Mouse (Mus musculus): ENCODE measurements at regions not wholly inside any gene's neighbourhood (a gene's known extent, or its start where the extent isn't known, plus 50 kb on each side); places are given as distances from the start of the nearest gene placed in this dataset.

DNA sequence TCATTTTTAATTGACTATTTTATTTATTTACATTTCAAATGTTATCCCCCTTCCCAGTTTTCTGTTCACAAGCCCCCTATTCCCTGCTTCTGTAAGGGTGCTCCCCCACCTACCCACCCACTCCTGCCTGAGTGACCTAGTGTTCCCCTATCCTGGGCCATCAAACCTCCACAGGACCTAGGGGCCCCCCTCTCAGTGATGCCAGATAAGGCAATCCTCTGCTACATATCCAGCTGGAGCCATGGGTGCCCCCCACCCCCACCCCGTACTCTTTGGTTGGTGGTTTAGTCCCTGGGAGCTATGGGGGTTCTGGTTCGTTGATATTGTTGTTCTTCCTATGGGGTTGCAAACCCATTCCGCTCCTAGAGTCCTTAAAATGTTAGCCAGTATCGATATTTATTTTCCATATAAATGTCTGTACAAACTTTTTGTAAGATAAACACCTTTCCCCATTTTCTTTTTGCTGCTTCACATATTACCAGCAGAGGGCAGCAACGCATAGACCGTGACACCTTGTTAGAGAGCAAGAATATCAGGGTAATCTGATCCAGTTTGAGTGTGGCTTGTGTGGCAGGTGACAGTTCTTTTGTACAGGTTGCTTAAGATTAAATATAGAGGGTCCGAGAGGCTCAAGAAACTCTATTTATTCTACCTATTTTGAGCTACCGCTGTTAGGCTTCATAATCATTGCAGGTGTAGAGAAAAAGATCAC lies 177.2 kb upstream of the Scn7a start:
- TF ChIP-seq PAX5 (IDR thresholded peaks at IDR 0.05; ENCODE audit: low read length): no peak
- no peak for TF ChIP-seq TCF12 (IDR thresholded peaks at IDR 0.05; ENCODE audit: low read depth, low read length)
- peak; percentile 30 for TF ChIP-seq RAD21 (IDR thresholded peaks at IDR 0.05; ENCODE audit: low read depth, low read length)
- peak in 1 of 2 experiments; percentile 23; a peak in 1 of 4 replicates for TF ChIP-seq CTCF (conservative IDR thresholded peaks at IDR 0.05 in 1 of 2, IDR thresholded peaks at IDR 0.05 in 1 of 2; ENCODE audit: low read depth in 2 of 2, low read length in 2 of 2)
- dilution Hi-C loops (cut with MboI; ENCODE audit: extremely low pct_ligation_motif_present, extremely low pct_unique_long_range_greater_than_20kb, low sequenced_read_pairs): no loop called here
- Histone ChIP-seq H3K9me3 (replicated peaks; ENCODE audit: low read length) (peaks cover 28% of the 10 kb centered on the region), H3K79me2 (replicated peaks; ENCODE audit: control insufficient read depth, extremely low read depth, insufficient read depth, poor library complexity, severe bottlenecking) (no peaks in the 10 kb centered on the region), H3K4me3 (replicated peaks in 1 of 3; ENCODE audit: low read depth in 2 of 3, low read length in 2 of 3, poor library complexity in 1 of 3) (no peak overlapping the region), H3K27me3 (replicated peaks) (no peaks in the 10 kb centered on the region), H3K27ac (ENCODE audit: insufficient read depth, low read depth) (no peak overlapping the region), H3K4me1 (ENCODE audit: control insufficient read depth in 1 of 2, insufficient read depth in 2 of 2) (no peaks in the 10 kb centered on the region), H3K36me3 (replicated peaks in 1 of 2; ENCODE audit: control insufficient read depth in 1 of 2, insufficient read depth in 1 of 2, low read length in 1 of 2) (no peaks in the 10 kb centered on the region), H3K9ac (ENCODE audit: insufficient read depth, low read depth) (no peak overlapping the region), H3K4me2 (ENCODE audit: insufficient read depth, low read depth, poor library complexity, severe bottlenecking) (no peak overlapping the region)
- in situ Hi-C loops (cut with MboI; ENCODE audit: low pct_ligation_motif_present, low pct_unique_long_range_greater_than_20kb, low sequenced_read_pairs): no loop called here
- DNase-seq (ENCODE audit: extremely low read depth): no peak

- no peaks in the 10 kb centered on the region for H3K27me3 ChIP-seq (replicated peaks)
- no peaks in the 10 kb centered on the region for H3K36me3 ChIP-seq (replicated peaks in 1 of 2; ENCODE audit: control insufficient read depth in 1 of 2, insufficient read depth in 1 of 2, low read length in 1 of 2)
- H3K27ac ChIP-seq (ENCODE audit: insufficient read depth, low read depth): no peak overlapping the region
- H3K9ac ChIP-seq (ENCODE audit: insufficient read depth, low read depth): no peak overlapping the region
- H3K4me3 ChIP-seq (replicated peaks in 1 of 3; ENCODE audit: low read depth in 2 of 3, low read length in 2 of 3, poor library complexity in 1 of 3): no peak overlapping the region
- H3K4me2 ChIP-seq (ENCODE audit: insufficient read depth, low read depth, poor library complexity, severe bottlenecking): no peak overlapping the region
- dilution Hi-C loops (cut with MboI; ENCODE audit: extremely low pct_ligation_motif_present, extremely low pct_unique_long_range_greater_than_20kb, low sequenced_read_pairs) (no loop called here), in situ Hi-C loops (cut with MboI; ENCODE audit: low pct_ligation_motif_present, low pct_unique_long_range_greater_than_20kb, low sequenced_read_pairs) (no loop called here)
- H3K9me3 ChIP-seq (replicated peaks; ENCODE audit: low read length): peaks cover 11% of the 10 kb centered on the region
- no peaks in the 10 kb centered on the region for H3K4me1 ChIP-seq (ENCODE audit: control insufficient read depth in 1 of 2, insufficient read depth in 2 of 2)
- no peak for DNase-seq (ENCODE audit: extremely low read depth)
- H3K79me2 ChIP-seq (replicated peaks; ENCODE audit: control insufficient read depth, extremely low read depth, insufficient read depth, poor library complexity, severe bottlenecking): no peaks in the 10 kb centered on the region
- TF ChIP-seq EP300 (IDR thresholded peaks at IDR 0.05; ENCODE audit: low read length) (no peak), POLR2A (IDR thresholded peaks at IDR 0.05; ENCODE audit: low read depth, low read length) (no peak), GABPA (IDR thresholded peaks at IDR 0.05; ENCODE audit: insufficient replicate concordance, low read depth, low read length) (no peak), MAZ (IDR thresholded peaks at IDR 0.05; ENCODE audit: low read depth, low read length) (no peak), NRF1 (IDR thresholded peaks at IDR 0.05; ENCODE audit: low read depth, low read length) (no peak), CTCF (conservative IDR thresholded peaks at IDR 0.05 in 1 of 2, IDR thresholded peaks at IDR 0.05 in 1 of 2; ENCODE audit: low read depth in 2 of 2, low read length in 2 of 2) (no peak), POLR2AphosphoS2 (IDR thresholded peaks at IDR 0.05; ENCODE audit: low read depth, low read length) (no peak), RAD21 (IDR thresholded peaks at IDR 0.05; ENCODE audit: low read depth, low read length) (no peak), MAFK (IDR thresholded peaks at IDR 0.05; ENCODE audit: insufficient replicate concordance, low read length) (no peak), ZMIZ1 (IDR thresholded peaks at IDR 0.05; ENCODE audit: low read depth, low read length) (no peak), SMC3 (IDR thresholded peaks at IDR 0.05; ENCODE audit: low read depth, low read length) (no peak), SIN3A (IDR thresholded peaks at IDR 0.05; ENCODE audit: low read length) (no peak), USF1 (IDR thresholded peaks at IDR 0.05; ENCODE audit: low read depth, low read length) (no peak), MAX (IDR thresholded peaks at IDR 0.05; ENCODE audit: low read length) (no peak), CHD1 (IDR thresholded peaks at IDR 0.05; ENCODE audit: low read depth, low read length) (no peak), MXI1 (IDR thresholded peaks at IDR 0.05; ENCODE audit: low read depth, low read length) (no peak), USF2 (conservative IDR thresholded peaks at IDR 0.05; ENCODE audit: low read depth, low read length) (no peak), NELFE (IDR thresholded peaks at IDR 0.05; ENCODE audit: low read depth, low read length) (no peak), HCFC1 (IDR thresholded peaks at IDR 0.05; ENCODE audit: low read depth, low read length) (no peak), MEF2A (IDR thresholded peaks at IDR 0.05; ENCODE audit: borderline replicate concordance, low read depth, low read length) (no peak)
These were observed 156.5 kb upstream of the Scn7a start for GRCm38 (mm10) chr2:66941188-66941587.

Measured in CH12.LX (cell line).